Mouse (Mus musculus) olfactory bulb, adult 2 months (tissue): ENCODE results near the gene Tnfrsf9.

Source experiments
- CTCF ChIP-seq: fragments of 200-500 bp; IDR thresholded peaks from 2 replicates; pipeline ENCODE4 v1.5.1; 2012; ENCODE audit warnings: low read depth, mild to moderate bottlenecking, low read length, moderate library complexity; ENCODE audit not compliant: insufficient read depth
- POLR2A ChIP-seq: fragments of 200-500 bp; IDR thresholded peaks from 2 replicates; pipeline ENCODE4 v1.6.1; 2012; ENCODE audit warnings: mild to moderate bottlenecking, low read depth, low read length, moderate library complexity; ENCODE audit not compliant: insufficient read depth

DNA sequence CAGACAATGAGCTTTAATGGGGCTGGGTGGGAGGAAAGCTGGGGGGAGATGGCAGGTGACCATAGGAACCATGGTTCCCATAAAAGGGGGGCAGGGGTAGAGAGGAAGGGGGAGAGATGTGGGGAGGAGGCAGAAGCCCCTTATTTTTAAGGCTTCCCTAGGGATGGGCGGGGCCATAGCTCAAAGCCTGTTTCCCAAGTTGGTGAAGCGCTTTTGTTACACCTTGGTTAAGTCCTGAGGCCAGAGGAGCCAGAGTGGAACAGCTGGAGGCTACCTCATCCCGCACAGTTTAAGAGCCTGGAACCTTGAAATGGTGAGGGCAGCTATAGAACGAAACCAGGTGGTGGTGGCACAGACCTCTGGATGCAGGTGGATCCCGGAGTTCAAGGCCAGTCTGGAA is 26.5 kb upstream of the Tnfrsf9 start:
- TF ChIP-seq CTCF: no peak
- TF ChIP-seq POLR2A: no peak
